Mouse (Mus musculus): ENCODE data around the gene Hist1h2bn.

Hist1h2bn gene

GRCm38 (mm10) chr13:21727948-21728572 lies 25.9 kb upstream of the Hist1h2bn start:
- peak; percentile 52 for DNase-seq (ENCODE audit: extremely low spot score)

- no peak for DNase-seq (ENCODE audit: extremely low spot score)
Observed at GRCm38 (mm10) chr13:21729544-21729943, 24.4 kb upstream of the Hist1h2bn start.

GRCm38 (mm10) chr13:21733466-21733865 lies 20.5 kb upstream of the Hist1h2bn start:
- peak; percentile 65 for DNase-seq (ENCODE audit: extremely low spot score)

GRCm38 (mm10) chr13:21734010-21734905 lies 19.7 kb upstream of the Hist1h2bn start:
- DNase-seq (ENCODE audit: extremely low spot score), result peak; percentile 89

- peak; percentile 97 for DNase-seq (ENCODE audit: extremely low spot score)
Observed at GRCm38 (mm10) chr13:21734906-21735767, 18.8 kb upstream of the Hist1h2bn start, which contains the start of gene Hist1h4j. TSS of gene Hist1h4j (plus strand) at chr13:21735064.

GRCm38 (mm10) chr13:21745006-21745405 lies 8.9 kb upstream of the Hist1h2bn start:
- DNase-seq (ENCODE audit: extremely low spot score), result no peak

GRCm38 (mm10) chr13:21749387-21750158 lies 4.3 kb upstream of the Hist1h2bn start:
- DNase-seq (ENCODE audit: extremely low spot score), result peak; percentile 74

GRCm38 (mm10) chr13:21750159-21751017 lies 3.5 kb upstream of the Hist1h2bn start, which contains the start of gene Hist1h4k:
TSS of gene Hist1h4k (minus strand) at chr13:21750505.
- peak; percentile 98 for DNase-seq (ENCODE audit: extremely low spot score)

- DNase-seq (ENCODE audit: extremely low spot score), result no peak
Observed at GRCm38 (mm10) chr13:21751417-21751816, 2.5 kb upstream of the Hist1h2bn start.

- peak; percentile 35 for DNase-seq (ENCODE audit: extremely low spot score)
Observed at GRCm38 (mm10) chr13:21751827-21752226, 2.1 kb upstream of the Hist1h2bn start.

GRCm38 (mm10) chr13:21752356-21752755 lies 1.6 kb upstream of the Hist1h2bn start:
- peak; percentile 61 for DNase-seq (ENCODE audit: extremely low spot score)

- DNase-seq (ENCODE audit: extremely low spot score), result peak; percentile 61
Observed at GRCm38 (mm10) chr13:21753051-21753523, 836 bp upstream of the Hist1h2bn start.

GRCm38 (mm10) chr13:21754294-21755001 lies 525 bp downstream of the Hist1h2bn start:
- DNase-seq (ENCODE audit: extremely low spot score), result peak; percentile 70

- no peak for DNase-seq (ENCODE audit: extremely low spot score)
Observed at GRCm38 (mm10) chr13:21755707-21756106, 1.8 kb downstream of the Hist1h2bn start.

GRCm38 (mm10) chr13:21778814-21779766 lies 25.2 kb downstream of the Hist1h2bn start:
- DNase-seq (ENCODE audit: extremely low spot score), result peak; percentile 85

GRCm38 (mm10) chr13:21779767-21780731 lies 26.1 kb downstream of the Hist1h2bn start, which contains the start of gene Hist1h1b:
TSS of gene Hist1h1b (minus strand) at chr13:21780625.
- peak; percentile 92 for DNase-seq (ENCODE audit: extremely low spot score)
